Mouse (Mus musculus) liver, adult 2 months (tissue): ENCODE data around the gene Gsc2.
"Not testable (repeated sequence)": the region's sequence is repeated elsewhere in the genome, so short reads cannot be mapped to it uniquely, and the experiment has no call there.

Source experiments
- CTCF ChIP-seq: fragments of 200-500 bp; IDR thresholded peaks from 2 replicates; pipeline ENCODE4 v1.5.1; 2011; ENCODE audit warnings: low read depth, low read length, control low read depth
- POLR2A ChIP-seq: fragments of 200-500 bp; IDR thresholded peaks from 2 replicates; pipeline ENCODE4 v1.6.1; 2011; ENCODE audit warnings: low read length, control low read depth; ENCODE audit not compliant: insufficient read depth; ENCODE audit errors: extremely low read depth

DNA sequence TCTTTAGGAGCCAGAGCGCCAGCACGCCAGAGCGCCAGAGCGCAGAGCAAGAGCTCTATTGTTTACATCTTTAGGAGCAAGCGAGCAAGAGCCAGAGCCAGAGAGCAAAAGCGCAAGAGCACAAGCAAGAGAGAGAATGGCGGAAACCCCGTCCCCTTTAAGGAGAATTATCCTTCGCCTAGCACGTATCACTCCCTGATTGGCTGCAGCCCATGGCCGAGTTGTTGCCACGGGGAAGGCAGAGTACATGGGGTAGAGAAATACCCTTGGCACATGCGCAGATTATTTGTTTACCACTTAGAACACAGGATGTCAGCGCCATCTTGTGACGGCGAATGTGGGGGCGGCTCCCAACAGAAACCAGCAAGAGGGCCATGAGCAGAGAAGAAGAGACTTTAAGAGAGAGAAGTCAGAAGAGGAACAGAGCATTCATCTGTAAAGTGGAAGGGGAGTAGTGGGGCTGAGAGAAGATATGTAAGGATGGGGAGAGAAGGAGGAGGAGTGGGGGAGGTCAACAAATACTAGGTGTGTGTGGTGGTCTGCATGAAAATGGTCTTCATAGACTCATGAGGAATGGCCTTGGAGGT, 41.3 kb upstream of the Gsc2 start:
- not testable (repeated sequence) for TF ChIP-seq CTCF, POLR2A
